Mouse (Mus musculus): Measurements from ENCODE around the gene Tns1. TPM values are rescaled to one million over a fixed set of nuclear protein-coding genes. Genes with fewer than 3 reads are reported as not detected.

The Tns1 gene
- total and polyA plus RNA-seq, 3 experiments: 365 to 748 (median 629) TPM

GRCm38 (mm10) chr1:73951178-73951577, 173.1 kb downstream of the Tns1 start:
- WGBS: 63% methylated on average over 3 of the region's 3 CpGs
- H3K27me3 ChIP-seq (ENCODE audit: control insufficient read depth, insufficient read depth, low read length): no peaks in the 10 kb centered on the region
- intact Hi-C loops (cut with DNase I): no loop called here
- TF ChIP-seq EP300 (IDR thresholded peaks at IDR 0.05; ENCODE audit: insufficient read depth, low read depth, low read length): no peak
- no peak for TF ChIP-seq POLR2A (IDR thresholded peaks at IDR 0.05; ENCODE audit: insufficient read depth, low read depth, low read length)
- no peak for TF ChIP-seq CTCF (IDR thresholded peaks at IDR 0.05)
- no peak overlapping the region for H3K4me3 ChIP-seq
- peak overlapping the region; percentile 19; the same call in 1 of the 2 replicates for H3K27ac ChIP-seq
- H3K9ac ChIP-seq (ENCODE audit: low read depth, low read length): no peak overlapping the region
- DNase-seq: no peak
- peaks cover 41% of the 10 kb centered on the region for H3K4me1 ChIP-seq (ENCODE audit: control insufficient read depth, insufficient read depth, low read length)
- H3K79me2 ChIP-seq (replicated peaks; ENCODE audit: control insufficient read depth, insufficient read depth, low read length): no peaks in the 10 kb centered on the region; the same call in 1 of the 2 replicates
- H3K36me3 ChIP-seq (ENCODE audit: control insufficient read depth, insufficient read depth, low read length): peaks cover 56% of the 10 kb centered on the region

GRCm38 (mm10) chr1:73948757-73949156, 175.5 kb downstream of the Tns1 start:
- Histone ChIP-seq H3K36me3 (ENCODE audit: control insufficient read depth, insufficient read depth, low read length) (peaks cover 57% of the 10 kb centered on the region), H3K4me1 (ENCODE audit: control insufficient read depth, insufficient read depth, low read length) (peaks cover 40% of the 10 kb centered on the region), H3K79me2 (replicated peaks; ENCODE audit: control insufficient read depth, insufficient read depth, low read length) (no peaks in the 10 kb centered on the region; the same call in 1 of the 2 replicates), H3K27ac (peak overlapping the region; percentile 31; the same call in 1 of the 2 replicates), H3K4me3 (no peak overlapping the region), H3K27me3 (ENCODE audit: control insufficient read depth, insufficient read depth, low read length) (no peaks in the 10 kb centered on the region), H3K9ac (ENCODE audit: low read depth, low read length) (no peak overlapping the region)
- no peak for DNase-seq
- TF ChIP-seq EP300 (IDR thresholded peaks at IDR 0.05; ENCODE audit: insufficient read depth, low read depth, low read length): peak; percentile 61; the same call in 1 of the 2 replicates
- TF ChIP-seq CTCF (IDR thresholded peaks at IDR 0.05): no peak
- no peak for TF ChIP-seq POLR2A (IDR thresholded peaks at IDR 0.05; ENCODE audit: insufficient read depth, low read depth, low read length)
- 51% methylated on average over 5 of the region's 5 CpGs for WGBS
- intact Hi-C loops (cut with DNase I): no loop called here

- 31% methylated on average over 15 of the region's 15 CpGs for WGBS
- Histone ChIP-seq H3K36me3 (ENCODE audit: control insufficient read depth, insufficient read depth, low read length) (peaks cover 61% of the 10 kb centered on the region), H3K79me2 (replicated peaks; ENCODE audit: control insufficient read depth, insufficient read depth, low read length) (no peaks in the 10 kb centered on the region), H3K27ac (peak overlapping the region; percentile 31), H3K27me3 (ENCODE audit: control insufficient read depth, insufficient read depth, low read length) (no peaks in the 10 kb centered on the region), H3K4me3 (no peak overlapping the region), H3K9ac (ENCODE audit: low read depth, low read length) (no peak overlapping the region), H3K4me1 (ENCODE audit: control insufficient read depth, insufficient read depth, low read length) (peaks cover 44% of the 10 kb centered on the region)
- intact Hi-C loops (cut with DNase I): no loop called here
- no peak for DNase-seq
- TF ChIP-seq EP300 (IDR thresholded peaks at IDR 0.05; ENCODE audit: insufficient read depth, low read depth, low read length) (no peak), POLR2A (IDR thresholded peaks at IDR 0.05; ENCODE audit: insufficient read depth, low read depth, low read length) (0 out of 2 replicates have a peak, but pooled peaks have one; percentile 30), CTCF (IDR thresholded peaks at IDR 0.05) (no peak)
Observed at GRCm38 (mm10) chr1:73947525-73948304, 176.5 kb downstream of the Tns1 start.

GRCm38 (mm10) chr1:73946701-73947100, 177.5 kb downstream of the Tns1 start:
- Histone ChIP-seq H3K36me3 (ENCODE audit: control insufficient read depth, insufficient read depth, low read length) (peaks cover 52% of the 10 kb centered on the region), H3K27me3 (ENCODE audit: control insufficient read depth, insufficient read depth, low read length) (no peaks in the 10 kb centered on the region), H3K27ac (peak overlapping the region; percentile 31), H3K79me2 (replicated peaks; ENCODE audit: control insufficient read depth, insufficient read depth, low read length) (no peaks in the 10 kb centered on the region), H3K4me3 (no peak overlapping the region), H3K9ac (ENCODE audit: low read depth, low read length) (no peak overlapping the region), H3K4me1 (ENCODE audit: control insufficient read depth, insufficient read depth, low read length) (peaks cover 48% of the 10 kb centered on the region)
- intact Hi-C loops (cut with DNase I): no loop called here
- WGBS: 30% methylated on average over 7 of the region's 7 CpGs
- TF ChIP-seq EP300 (IDR thresholded peaks at IDR 0.05; ENCODE audit: insufficient read depth, low read depth, low read length) (no peak), POLR2A (IDR thresholded peaks at IDR 0.05; ENCODE audit: insufficient read depth, low read depth, low read length) (no peak), CTCF (IDR thresholded peaks at IDR 0.05) (no peak)
- DNase-seq: no peak

GRCm38 (mm10) chr1:73944393-73944792, 179.9 kb downstream of the Tns1 start:
- DNase-seq: no peak
- intact Hi-C loops (cut with DNase I): no loop called here
- H3K36me3 ChIP-seq (ENCODE audit: control insufficient read depth, insufficient read depth, low read length): peaks cover 36% of the 10 kb centered on the region
- H3K4me3 ChIP-seq: no peak overlapping the region
- H3K9ac ChIP-seq (ENCODE audit: low read depth, low read length): peak overlapping the region; percentile 30; the same call in 1 of the 2 replicates
- no peaks in the 10 kb centered on the region for H3K27me3 ChIP-seq (ENCODE audit: control insufficient read depth, insufficient read depth, low read length)
- no peaks in the 10 kb centered on the region for H3K79me2 ChIP-seq (replicated peaks; ENCODE audit: control insufficient read depth, insufficient read depth, low read length)
- peak overlapping the region; percentile 48 for H3K27ac ChIP-seq
- 28% methylated on average over 3 of the region's 3 CpGs for WGBS
- TF ChIP-seq CTCF (IDR thresholded peaks at IDR 0.05): no peak
- no peak for TF ChIP-seq POLR2A (IDR thresholded peaks at IDR 0.05; ENCODE audit: insufficient read depth, low read depth, low read length)
- 0 out of 2 replicates have a peak, but pooled peaks have one; percentile 26 for TF ChIP-seq EP300 (IDR thresholded peaks at IDR 0.05; ENCODE audit: insufficient read depth, low read depth, low read length)
- H3K4me1 ChIP-seq (ENCODE audit: control insufficient read depth, insufficient read depth, low read length): peaks cover 45% of the 10 kb centered on the region

Measured in heart, adult 2 months (tissue).